Mouse (Mus musculus) G1E (cell line): Measurements from ENCODE around the gene Nhp2. TPM values are rescaled to one million over a fixed set of nuclear protein-coding genes. Genes with fewer than 3 reads are reported as not detected.

Experiments used
- ATAC-seq: 2 replicates; pipeline ENCODE4 v1.8.0; 2016; ENCODE audit warnings: mild to moderate bottlenecking; ENCODE audit not compliant: insufficient number of reproducible peaks, poor library complexity, low FRiP score, severe bottlenecking; ENCODE audit errors: extremely low read depth
- DNase-seq: peaks from one replicate; pipeline ENCODE4 v3.0.0; 2012; ENCODE audit warnings: low spot score
- H3K27me3 ChIP-seq: 2 replicates; pipeline ENCODE4 v1.6.1; 2012; ENCODE audit warnings: mild to moderate bottlenecking, low read length, inconsistent platforms; ENCODE audit not compliant: insufficient read depth
- H3K36me3 ChIP-seq: replicated peaks from 2 replicates; pipeline ENCODE3; 2012; ENCODE audit warnings: mild to moderate bottlenecking, inconsistent platforms
- H3K4me1 ChIP-seq: 2 replicates; pipeline ENCODE4 v1.6.1; 2012; ENCODE audit warnings: low read depth, low read length, inconsistent platforms, mixed read lengths; ENCODE audit not compliant: insufficient read depth
- H3K4me3 ChIP-seq: 2 replicates; pipeline ENCODE4 v1.5.1; 2012; ENCODE audit warnings: low read depth, mild to moderate bottlenecking, inconsistent platforms, low read length, moderate library complexity, mixed read lengths
- H3K9me3 ChIP-seq: replicated peaks from 2 replicates; pipeline ENCODE4 v1.6.1; 2012; ENCODE audit warnings: inconsistent platforms
- CTCF ChIP-seq: IDR thresholded peaks from 2 replicates; pipeline ENCODE4 v1.5.1; 2012; ENCODE audit warnings: low read depth, low read length, inconsistent platforms, mixed read lengths
- GATA1 ChIP-seq: IDR thresholded peaks from 2 replicates; pipeline ENCODE4 v1.6.1; 2012; ENCODE audit warnings: borderline replicate concordance, low read length, inconsistent platforms, mixed read lengths
- GATA2 ChIP-seq: IDR thresholded peaks from 2 replicates; pipeline ENCODE4 v1.6.1; 2012; ENCODE audit warnings: low read depth, low read length, inconsistent platforms, borderline replicate concordance
- POLR2AphosphoS5 ChIP-seq: IDR thresholded peaks from 2 replicates; pipeline ENCODE4 v1.6.1; 2012; ENCODE audit warnings: low read depth, low read length, inconsistent platforms; ENCODE audit not compliant: insufficient replicate concordance
- TAL1 ChIP-seq: conservative IDR thresholded peaks from 2 replicates; pipeline ENCODE4 v1.6.1; 2012; ENCODE audit warnings: low read depth, low read length, inconsistent platforms, mixed read lengths
- polyA plus RNA-seq: library from polyadenylated mRNA; stranded (reverse); fragments of >175 nt; gene quantifications from 2 replicates; pipeline ENCODE4 v1.2.3, GENCODE M21; 2012
- total RNA-seq, 2 experiments: library from RNA; stranded (forward) in 1 of 2; stranded (reverse) in 1 of 2; fragments of 200-1000 nt in 1 of 2; fragments of >200 nt in 1 of 2; fragmentation: Nextera tagmentation in 1 of 2; gene quantifications; 2 replicates each; pipeline ENCODE4 v1.2.3; 2014 to 2017

The Nhp2 gene
- total and polyA plus RNA-seq, 3 experiments = 73.2 to 202 (median 139) TPM

DNA sequence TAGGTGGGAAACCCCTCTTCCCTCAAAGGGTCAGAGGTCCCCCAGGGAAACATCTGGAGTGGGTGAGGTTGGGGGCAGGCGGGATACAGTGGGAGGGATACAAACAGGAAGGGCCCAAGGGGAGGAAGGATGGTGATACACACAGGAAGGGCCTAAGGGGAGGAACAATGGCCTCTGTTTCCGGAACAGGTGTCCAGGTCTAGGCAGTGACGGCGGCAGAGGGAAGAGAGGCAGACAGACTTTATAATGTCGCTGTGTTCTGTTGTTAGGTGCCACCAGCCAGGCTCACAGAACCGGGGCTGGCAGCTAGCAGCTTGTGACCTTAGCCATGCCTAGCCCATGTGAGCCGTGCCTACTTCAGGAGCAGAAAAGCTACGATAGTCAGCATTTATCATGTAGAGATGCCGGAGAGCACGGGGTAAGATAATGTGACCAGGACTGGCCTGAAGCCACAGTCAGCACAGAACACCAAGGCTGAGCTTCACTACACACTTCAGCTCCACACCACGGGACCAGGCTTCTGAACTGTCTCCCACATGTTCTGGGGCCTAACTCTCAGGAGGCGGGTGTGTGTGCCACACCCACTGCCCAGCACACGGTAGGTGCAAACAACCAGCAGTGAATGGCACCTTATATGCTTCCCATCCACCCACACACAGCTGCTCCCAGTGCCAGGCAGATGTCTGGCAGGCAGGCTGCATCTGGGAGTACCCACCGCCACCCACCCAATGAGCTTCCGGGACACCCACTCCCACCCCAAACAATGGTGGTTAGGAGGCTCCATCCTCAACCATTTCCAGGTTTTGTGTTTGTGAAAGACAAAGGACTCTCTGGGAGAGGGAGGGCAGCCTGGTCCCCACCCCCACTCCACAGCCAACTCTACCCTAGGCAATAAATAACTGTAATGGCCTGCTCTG, 27.5 kb downstream of the Nhp2 start:
- DNase-seq (no peak), ATAC-seq (no peak)
- TF ChIP-seq GATA1 = no peak
- no peak for TF ChIP-seq CTCF
- no peak for TF ChIP-seq GATA2
- no peak for TF ChIP-seq TAL1
- TF ChIP-seq POLR2AphosphoS5 = no peak
- Histone ChIP-seq H3K4me1 (peaks cover 30% of the 10 kb centered on the region), H3K9me3 (peaks cover 9% of the 10 kb centered on the region), H3K4me3 (no peak overlapping the region), H3K36me3 (no peaks in the 10 kb centered on the region), H3K27me3 (peaks cover 84% of the 10 kb centered on the region)

DNA sequence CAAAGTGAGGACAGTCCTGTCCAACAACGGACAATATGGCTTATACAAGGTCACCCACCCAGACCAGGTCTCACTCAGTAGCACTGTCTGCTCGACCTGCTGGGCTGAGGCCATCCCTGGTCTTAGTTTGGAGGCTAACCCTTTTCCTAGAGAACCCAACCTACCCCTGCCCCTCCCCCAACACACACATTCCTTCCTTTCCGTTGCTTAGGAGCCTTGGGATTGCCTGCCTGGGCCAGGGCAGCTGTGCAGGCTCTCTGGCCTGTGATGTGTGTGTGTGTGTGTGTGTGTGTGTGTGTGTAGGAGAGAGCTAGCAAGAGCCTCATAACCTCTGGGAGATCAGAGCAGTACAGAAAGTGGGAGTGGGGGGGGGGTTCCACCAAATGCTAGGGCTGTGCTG, 29.0 kb downstream of the Nhp2 start:
- Histone ChIP-seq H3K4me1 (peaks cover 23% of the 10 kb centered on the region), H3K9me3 (peaks cover 9% of the 10 kb centered on the region), H3K36me3 (no peaks in the 10 kb centered on the region), H3K27me3 (peaks cover 82% of the 10 kb centered on the region), H3K4me3 (no peak overlapping the region)
- DNase-seq = no peak
- ATAC-seq = no peak
- no peak for TF ChIP-seq CTCF
- TF ChIP-seq TAL1 = no peak
- no peak for TF ChIP-seq POLR2AphosphoS5
- TF ChIP-seq GATA1 = no peak
- TF ChIP-seq GATA2 = no peak

DNA sequence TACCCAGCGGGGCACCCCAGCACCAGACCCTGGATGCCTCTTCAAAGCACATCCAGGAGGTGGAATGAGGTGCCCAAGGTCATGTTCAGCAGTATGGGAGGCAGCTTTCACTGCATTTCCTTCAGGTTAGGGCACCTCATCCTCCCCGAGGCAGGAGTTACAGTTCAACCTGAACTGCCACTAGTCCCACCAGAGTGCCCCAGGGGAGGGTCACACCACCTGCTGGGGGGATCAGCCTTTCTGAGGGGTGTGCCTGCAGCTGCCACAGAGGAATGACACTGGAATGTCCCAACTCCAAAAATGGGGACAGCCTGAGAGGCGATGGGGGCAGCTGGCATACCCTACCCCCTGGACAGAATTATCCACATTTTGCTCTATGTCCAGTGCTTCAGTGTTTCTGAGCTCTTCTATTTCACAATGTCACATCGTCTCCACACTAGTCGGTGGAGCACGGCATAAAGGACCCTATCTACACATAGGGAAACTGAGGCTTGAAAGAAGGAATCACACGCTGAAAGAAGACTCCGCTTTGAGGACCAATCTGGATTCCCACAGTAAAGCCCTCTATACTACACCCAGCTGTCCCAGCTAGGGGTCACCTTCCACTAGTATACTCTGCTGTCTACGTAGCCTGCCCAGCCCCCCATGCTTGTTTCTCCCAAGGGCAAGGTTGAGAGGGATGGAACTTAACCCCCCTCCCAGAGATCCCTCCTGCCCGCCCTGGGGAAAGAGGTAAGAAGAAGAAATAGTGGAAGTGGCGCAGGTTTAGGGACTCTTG, 29.8 kb downstream of the Nhp2 start:
- Histone ChIP-seq H3K4me3 (no peak overlapping the region), H3K36me3 (no peaks in the 10 kb centered on the region), H3K9me3 (peaks cover 9% of the 10 kb centered on the region), H3K27me3 (peaks cover 81% of the 10 kb centered on the region), H3K4me1 (peaks cover 16% of the 10 kb centered on the region)
- TF ChIP-seq TAL1 (no peak), GATA1 (no peak), POLR2AphosphoS5 (no peak), CTCF (no peak), GATA2 (no peak)
- no peak for ATAC-seq
- DNase-seq = no peak

DNA sequence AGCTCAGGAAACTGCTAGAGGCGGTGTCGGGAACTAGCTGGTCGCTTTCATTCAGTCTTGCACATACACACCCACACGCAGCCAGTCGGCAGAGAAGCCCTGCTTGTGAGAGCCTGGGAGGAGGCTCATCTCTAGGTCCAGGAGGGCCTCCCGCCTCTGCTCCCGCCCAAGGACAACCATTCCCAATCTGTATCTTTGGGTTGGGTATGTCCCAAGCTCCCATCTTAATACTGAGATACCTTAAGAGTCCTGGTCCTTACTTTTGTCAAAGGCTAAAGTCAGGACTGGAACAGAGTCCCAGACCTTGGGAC, 30.3 kb downstream of the Nhp2 start:
- ATAC-seq (no peak), DNase-seq (no peak)
- peaks cover 16% of the 10 kb centered on the region for H3K4me1 ChIP-seq
- peaks cover 81% of the 10 kb centered on the region for H3K27me3 ChIP-seq
- peaks cover 9% of the 10 kb centered on the region for H3K9me3 ChIP-seq
- H3K36me3 ChIP-seq = no peaks in the 10 kb centered on the region
- H3K4me3 ChIP-seq = peak overlapping the region; percentile 59; the same call in 1 of the 2 replicates
- TF ChIP-seq CTCF (no peak), POLR2AphosphoS5 (no peak), GATA1 (no peak), TAL1 (no peak), GATA2 (no peak)

DNA sequence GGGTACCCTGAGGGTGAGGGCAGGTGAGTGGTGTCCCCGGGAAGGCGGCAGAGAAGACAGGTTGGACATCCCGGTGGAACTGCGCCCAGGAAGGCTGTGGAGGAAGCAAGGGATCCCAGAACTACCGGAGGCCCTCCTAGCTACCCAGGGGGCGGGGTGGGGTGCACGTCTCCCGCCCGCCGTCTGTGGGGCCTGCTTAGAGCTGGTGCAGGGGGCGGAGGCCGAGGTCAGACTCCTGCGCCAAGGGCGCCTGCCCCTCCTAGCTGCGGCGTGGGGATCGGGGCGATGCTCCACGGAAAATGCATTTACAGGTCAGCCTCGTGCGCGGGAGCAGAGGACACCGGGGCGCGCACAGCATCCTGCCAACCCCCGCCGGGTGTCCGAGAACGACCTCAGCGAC, 30.7 kb downstream of the Nhp2 start:
- ATAC-seq (no peak), DNase-seq (no peak)
- TF ChIP-seq POLR2AphosphoS5 (no peak), GATA1 (no peak), CTCF (no peak), GATA2 (no peak), TAL1 (no peak)
- peaks cover 81% of the 10 kb centered on the region for H3K27me3 ChIP-seq
- H3K4me3 ChIP-seq = peak overlapping the region; percentile 59; the same call in 1 of the 2 replicates
- H3K9me3 ChIP-seq = peaks cover 9% of the 10 kb centered on the region
- no peaks in the 10 kb centered on the region for H3K36me3 ChIP-seq
- H3K4me1 ChIP-seq = peaks cover 16% of the 10 kb centered on the region
